Mouse (Mus musculus): ENCODE measurements around the gene Pbx1. TPM values are rescaled to one million over a fixed set of nuclear protein-coding genes. Genes with fewer than 3 reads are reported as not detected.
"Not testable (repeated sequence)": the region's sequence is repeated elsewhere in the genome, so short reads cannot be mapped to it uniquely, and the experiment has no call there.

Pbx1 gene
- polyA plus RNA-seq (2014; fragmentation: Nextera tagmentation; extraction: Ambion mirVana): 48.8 TPM in 2 replicates

DNA sequence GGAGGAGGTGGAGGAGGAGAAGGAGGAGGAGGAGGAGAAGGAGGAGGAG, at the start of gene Pbx1:
Gene Pbx1 (minus strand): TSS at position 39 of the 49 bp plus-strand sequence.
- not testable (repeated sequence) for H3K36me3 ChIP-seq (ENCODE audit: insufficient read depth); H3K4me1 ChIP-seq (ENCODE audit: insufficient read depth); DNase-seq; ATAC-seq (ENCODE audit: insufficient read depth); H3K9me3 ChIP-seq (ENCODE audit: low read depth, low read length); H3K27me3 ChIP-seq (ENCODE audit: insufficient read depth, low read length)
- H3K9ac ChIP-seq: peak within 1 kb of the TSS; percentile 92
- H3K4me3 ChIP-seq (ENCODE audit: low read depth, low read length): peak within 1 kb of the TSS; percentile 69
- H3K4me2 ChIP-seq: peak within 1 kb of the TSS; percentile 68
- H3K27ac ChIP-seq (ENCODE audit: low read depth): peak within 1 kb of the TSS; percentile 100

DNA sequence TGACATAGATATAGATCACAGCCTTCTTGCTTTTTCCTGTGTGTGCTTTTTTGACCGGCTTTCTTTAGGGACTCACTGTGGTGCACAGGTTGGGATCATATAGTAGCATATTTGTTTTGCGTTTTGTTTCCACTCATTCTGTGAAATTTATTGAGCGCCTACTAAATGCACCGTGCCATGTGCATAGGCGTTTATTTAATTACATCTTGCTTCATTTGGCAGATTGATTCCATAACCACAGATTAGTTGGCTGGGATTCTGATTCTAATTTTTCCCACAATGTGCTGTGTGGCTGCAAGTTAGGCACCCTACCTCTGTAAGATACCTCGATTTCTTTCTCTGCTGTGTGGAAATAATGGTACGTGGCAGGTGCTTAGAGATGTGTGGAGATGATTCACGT, 47.6 kb upstream of the Pbx1 start:
- no peak for ATAC-seq (ENCODE audit: insufficient read depth)
- 86% methylated on average over 8 of the region's 8 CpGs for WGBS

DNA sequence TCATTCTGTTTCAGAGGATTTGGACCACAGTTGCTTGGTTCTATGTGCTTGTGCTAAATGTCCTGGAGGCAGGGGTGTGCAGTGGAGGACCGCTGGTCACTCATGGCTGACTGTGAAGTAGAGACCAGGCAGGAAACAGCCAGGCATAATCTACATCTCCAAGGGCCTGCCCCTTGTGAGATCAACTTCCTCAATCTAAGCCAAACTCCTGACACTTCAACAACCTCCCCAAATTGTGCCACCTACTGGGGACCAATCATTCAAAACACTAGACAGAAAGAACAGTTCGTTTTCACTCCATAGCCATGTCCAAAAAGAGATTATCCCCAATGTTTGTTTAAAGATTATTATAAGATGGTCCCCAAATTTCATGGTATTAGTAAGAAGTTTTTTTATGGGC, 46.8 kb upstream of the Pbx1 start:
- peak; percentile 5 for DNase-seq
- H3K27me3 ChIP-seq (ENCODE audit: insufficient read depth, low read length): no peaks in the 10 kb centered on the region
- no peak overlapping the region for H3K4me3 ChIP-seq (ENCODE audit: low read depth, low read length)
- no peak overlapping the region for H3K27ac ChIP-seq (ENCODE audit: low read depth)
- 63% methylated on average over 2 of the region's 2 CpGs for WGBS
- H3K4me1 ChIP-seq (ENCODE audit: insufficient read depth): peaks cover 3% of the 10 kb centered on the region; the same call in 1 of the 2 replicates
- no peak for ATAC-seq (ENCODE audit: insufficient read depth)
- no peak overlapping the region for H3K9ac ChIP-seq
- H3K36me3 ChIP-seq (ENCODE audit: insufficient read depth): no peaks in the 10 kb centered on the region
- no peak overlapping the region for H3K4me2 ChIP-seq
- no peaks in the 10 kb centered on the region for H3K9me3 ChIP-seq (ENCODE audit: low read depth, low read length)
- peak; percentile 8; the same call in 1 of the 2 replicates for TF ChIP-seq CTCF (IDR thresholded peaks at IDR 0.05; ENCODE audit: low read depth)

More for the DNA sequence above, 47.6 kb upstream of the Pbx1 start:
- no peaks in the 10 kb centered on the region for H3K36me3 ChIP-seq (ENCODE audit: insufficient read depth)
- peaks cover 2% of the 10 kb centered on the region; the same call in 1 of the 2 replicates for H3K4me1 ChIP-seq (ENCODE audit: insufficient read depth)
- no peak overlapping the region for H3K9ac ChIP-seq
- TF ChIP-seq CTCF (IDR thresholded peaks at IDR 0.05; ENCODE audit: low read depth): no peak
- no peaks in the 10 kb centered on the region for H3K9me3 ChIP-seq (ENCODE audit: low read depth, low read length)
- no peak overlapping the region for H3K4me2 ChIP-seq
- no peak overlapping the region for H3K27ac ChIP-seq (ENCODE audit: low read depth)
- DNase-seq: no peak
- no peaks in the 10 kb centered on the region for H3K27me3 ChIP-seq (ENCODE audit: insufficient read depth, low read length)
- H3K4me3 ChIP-seq (ENCODE audit: low read depth, low read length): no peak overlapping the region

DNA sequence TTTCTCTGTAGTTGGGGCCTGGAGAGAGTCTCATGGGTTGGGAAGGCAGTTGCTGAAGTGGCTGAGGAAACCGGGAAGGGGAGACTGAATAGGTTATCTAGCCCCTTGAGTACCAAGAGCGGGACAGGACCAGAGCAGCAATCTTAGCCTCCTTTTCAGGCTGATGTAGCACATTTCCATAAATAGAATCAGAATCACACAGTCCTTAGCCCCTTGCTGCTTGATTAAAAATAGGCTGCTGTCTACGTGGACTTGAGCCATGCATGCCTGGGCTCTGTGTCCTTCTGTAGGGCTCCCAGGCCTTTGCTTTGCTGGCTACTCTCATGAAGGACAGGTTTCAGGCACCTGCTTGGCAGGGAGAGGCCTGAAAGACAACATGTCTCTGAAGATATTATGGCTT, 44.8 kb upstream of the Pbx1 start:
- peak; percentile 4 for DNase-seq
- peak overlapping the region; percentile 65; the same call in 1 of the 2 replicates for H3K27ac ChIP-seq (ENCODE audit: low read depth)
- no peak for ATAC-seq (ENCODE audit: insufficient read depth)
- no peaks in the 10 kb centered on the region for H3K27me3 ChIP-seq (ENCODE audit: insufficient read depth, low read length)
- no peaks in the 10 kb centered on the region for H3K9me3 ChIP-seq (ENCODE audit: low read depth, low read length)
- WGBS: 55% methylated on average over 3 of the region's 3 CpGs
- H3K4me2 ChIP-seq: no peak overlapping the region
- H3K4me3 ChIP-seq (ENCODE audit: low read depth, low read length): no peak overlapping the region
- TF ChIP-seq CTCF (IDR thresholded peaks at IDR 0.05; ENCODE audit: low read depth): no peak
- H3K4me1 ChIP-seq (ENCODE audit: insufficient read depth): peaks cover 5% of the 10 kb centered on the region; the same call in 1 of the 2 replicates
- H3K9ac ChIP-seq: no peak overlapping the region
- no peaks in the 10 kb centered on the region for H3K36me3 ChIP-seq (ENCODE audit: insufficient read depth)

DNA sequence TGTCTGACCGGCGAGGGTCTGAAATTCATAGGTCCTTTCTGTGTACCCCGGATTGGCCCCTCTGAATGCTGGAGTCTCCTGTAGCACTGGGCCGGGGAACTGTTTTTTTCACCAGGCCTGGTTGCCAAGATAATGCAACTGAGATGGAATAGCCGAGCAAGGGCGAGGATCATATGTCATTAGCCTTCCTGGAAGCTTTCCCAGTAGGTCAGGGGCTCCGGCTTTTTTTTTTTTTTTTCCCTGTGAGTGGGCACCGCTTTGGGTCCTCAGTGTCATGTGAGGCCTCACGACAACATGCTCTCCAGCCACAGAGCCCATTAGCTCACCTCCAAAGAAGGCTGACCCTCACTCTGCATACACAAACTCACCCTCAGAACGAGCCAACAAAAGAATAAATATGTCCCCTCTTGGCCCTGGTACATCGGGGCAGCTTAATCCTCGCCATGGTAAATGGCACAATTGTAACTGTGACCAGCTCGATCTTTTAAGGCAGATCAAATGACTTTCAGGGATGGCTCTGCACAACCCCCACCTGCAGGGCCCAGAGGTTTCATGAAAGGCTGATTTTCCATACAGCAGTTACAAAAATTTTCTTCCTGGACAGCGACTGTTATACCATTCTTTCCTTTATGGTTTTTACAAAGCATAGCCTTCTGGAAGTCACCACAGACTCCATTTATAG, 44.3 kb upstream of the Pbx1 start:
- ATAC-seq (ENCODE audit: insufficient read depth) (peak; percentile 44; the same call in 1 of the 2 replicates), DNase-seq (peak; percentile 74)
- no peaks in the 10 kb centered on the region for H3K9me3 ChIP-seq (ENCODE audit: low read depth, low read length)
- no peak overlapping the region for H3K9ac ChIP-seq
- 47% methylated on average over 14 of the region's 14 CpGs for WGBS
- H3K4me3 ChIP-seq (ENCODE audit: low read depth, low read length): no peak overlapping the region
- H3K4me1 ChIP-seq (ENCODE audit: insufficient read depth): peaks cover 5% of the 10 kb centered on the region; the same call in 1 of the 2 replicates
- no peak overlapping the region for H3K4me2 ChIP-seq
- no peaks in the 10 kb centered on the region for H3K36me3 ChIP-seq (ENCODE audit: insufficient read depth)
- H3K27me3 ChIP-seq (ENCODE audit: insufficient read depth, low read length): no peaks in the 10 kb centered on the region
- H3K27ac ChIP-seq (ENCODE audit: low read depth): peak overlapping the region; percentile 65; the same call in 1 of the 2 replicates
- no peak for TF ChIP-seq CTCF (IDR thresholded peaks at IDR 0.05; ENCODE audit: low read depth)

DNA sequence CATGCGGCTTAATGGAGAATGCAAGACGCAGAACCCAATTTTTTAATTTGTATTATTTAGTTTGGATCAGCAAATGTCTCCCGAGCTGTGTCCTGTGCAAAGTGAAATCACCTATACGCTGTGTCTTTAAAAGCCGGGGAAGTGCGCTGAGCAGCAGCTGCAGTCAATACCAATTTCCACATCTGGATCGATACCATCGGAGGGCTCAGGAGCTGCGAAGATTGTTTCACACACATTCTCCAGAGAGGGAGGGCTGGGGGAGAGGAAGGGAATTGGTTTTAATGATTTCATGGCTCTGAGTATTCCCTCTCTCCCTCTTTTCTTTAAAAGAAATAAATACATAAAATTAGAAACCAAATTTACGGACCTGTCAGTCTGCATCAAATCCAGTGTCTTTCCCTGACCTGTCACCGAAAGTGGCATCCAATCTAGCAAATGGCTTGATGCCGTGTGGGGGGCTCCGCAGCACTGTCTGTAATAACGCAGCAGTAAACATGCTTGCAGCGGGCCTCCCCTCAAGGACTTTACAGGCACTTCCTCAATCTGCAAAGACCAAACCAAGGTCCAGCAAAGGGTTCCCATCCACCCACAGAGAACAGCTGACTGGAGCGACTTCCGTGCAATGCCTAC, 43.6 kb upstream of the Pbx1 start:
- ATAC-seq (ENCODE audit: insufficient read depth): no peak
- TF ChIP-seq CTCF (IDR thresholded peaks at IDR 0.05; ENCODE audit: low read depth): no peak
- 82% methylated on average over 17 of the region's 17 CpGs for WGBS
- DNase-seq: no peak
- Histone ChIP-seq H3K4me2 (no peak overlapping the region), H3K27ac (ENCODE audit: low read depth) (no peak overlapping the region), H3K9ac (no peak overlapping the region), H3K4me1 (ENCODE audit: insufficient read depth) (peaks cover 5% of the 10 kb centered on the region; the same call in 1 of the 2 replicates), H3K9me3 (ENCODE audit: low read depth, low read length) (no peaks in the 10 kb centered on the region), H3K4me3 (ENCODE audit: low read depth, low read length) (no peak overlapping the region), H3K36me3 (ENCODE audit: insufficient read depth) (no peaks in the 10 kb centered on the region), H3K27me3 (ENCODE audit: insufficient read depth, low read length) (no peaks in the 10 kb centered on the region)

DNA sequence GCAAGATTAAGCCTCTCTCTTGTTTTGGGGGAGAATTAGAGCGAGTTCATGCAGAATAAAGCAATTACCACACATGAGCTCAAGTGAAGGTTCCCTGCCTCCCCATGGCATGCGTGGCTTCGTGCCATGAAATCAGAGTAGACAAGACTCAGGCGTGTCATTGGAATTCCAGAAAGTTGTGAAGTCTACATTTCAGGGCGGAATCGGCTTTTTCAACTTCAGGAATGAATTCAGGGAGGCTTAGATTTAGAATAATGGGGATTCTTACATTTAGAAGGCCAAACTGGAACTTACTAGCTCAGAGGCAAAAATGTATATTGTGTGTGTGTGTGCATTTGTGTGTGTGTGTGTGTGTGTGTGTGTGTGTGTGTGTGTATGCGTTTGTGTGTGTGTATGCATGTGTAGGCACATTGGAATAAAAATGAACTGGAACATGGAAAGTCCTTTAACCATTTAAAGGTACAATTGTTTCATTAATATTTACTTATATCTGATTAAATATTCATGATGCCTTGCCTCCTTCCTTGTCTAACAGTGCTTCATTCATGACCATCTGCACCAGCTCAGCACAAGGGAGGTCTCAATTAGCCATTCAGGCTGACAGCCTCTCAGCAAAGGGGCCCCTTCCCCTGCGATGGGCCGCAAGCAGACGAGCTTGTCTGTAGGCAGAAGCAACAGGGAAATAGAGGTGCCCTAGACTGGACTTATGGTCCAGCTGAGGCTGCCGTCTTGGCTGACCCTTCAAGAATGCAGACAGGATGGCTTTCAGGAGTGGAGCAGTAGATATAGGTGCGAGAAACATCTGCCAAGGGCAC, 41.4 kb upstream of the Pbx1 start:
- Histone ChIP-seq H3K9ac (no peak overlapping the region), H3K27me3 (ENCODE audit: insufficient read depth, low read length) (no peaks in the 10 kb centered on the region), H3K4me2 (no peak overlapping the region), H3K9me3 (ENCODE audit: low read depth, low read length) (no peaks in the 10 kb centered on the region), H3K4me3 (ENCODE audit: low read depth, low read length) (no peak overlapping the region), H3K36me3 (ENCODE audit: insufficient read depth) (no peaks in the 10 kb centered on the region), H3K27ac (ENCODE audit: low read depth) (no peak overlapping the region), H3K4me1 (ENCODE audit: insufficient read depth) (peaks cover 5% of the 10 kb centered on the region; the same call in 1 of the 2 replicates)
- 48% methylated on average over 12 of the region's 12 CpGs for WGBS
- ATAC-seq (ENCODE audit: insufficient read depth) (0 out of 2 replicates have a peak, but pooled peaks have one; percentile 28), DNase-seq (peak; percentile 67)
- no peak for TF ChIP-seq CTCF (IDR thresholded peaks at IDR 0.05; ENCODE audit: low read depth)

Measured in lung, embryonic 14.5 days (tissue).